Mouse (Mus musculus) lung, postnatal 25 days (tissue): Measurements from ENCODE around the gene Pik3r1.
A peak's percentile ranks its signal among the peaks of the same experiment; 100 is the strongest.

Experiments used
- DNase-seq: peaks from one replicate; pipeline ENCODE4 v3.0.0; 2022; ENCODE audit warnings: low spot score

The Pik3r1 gene

DNA sequence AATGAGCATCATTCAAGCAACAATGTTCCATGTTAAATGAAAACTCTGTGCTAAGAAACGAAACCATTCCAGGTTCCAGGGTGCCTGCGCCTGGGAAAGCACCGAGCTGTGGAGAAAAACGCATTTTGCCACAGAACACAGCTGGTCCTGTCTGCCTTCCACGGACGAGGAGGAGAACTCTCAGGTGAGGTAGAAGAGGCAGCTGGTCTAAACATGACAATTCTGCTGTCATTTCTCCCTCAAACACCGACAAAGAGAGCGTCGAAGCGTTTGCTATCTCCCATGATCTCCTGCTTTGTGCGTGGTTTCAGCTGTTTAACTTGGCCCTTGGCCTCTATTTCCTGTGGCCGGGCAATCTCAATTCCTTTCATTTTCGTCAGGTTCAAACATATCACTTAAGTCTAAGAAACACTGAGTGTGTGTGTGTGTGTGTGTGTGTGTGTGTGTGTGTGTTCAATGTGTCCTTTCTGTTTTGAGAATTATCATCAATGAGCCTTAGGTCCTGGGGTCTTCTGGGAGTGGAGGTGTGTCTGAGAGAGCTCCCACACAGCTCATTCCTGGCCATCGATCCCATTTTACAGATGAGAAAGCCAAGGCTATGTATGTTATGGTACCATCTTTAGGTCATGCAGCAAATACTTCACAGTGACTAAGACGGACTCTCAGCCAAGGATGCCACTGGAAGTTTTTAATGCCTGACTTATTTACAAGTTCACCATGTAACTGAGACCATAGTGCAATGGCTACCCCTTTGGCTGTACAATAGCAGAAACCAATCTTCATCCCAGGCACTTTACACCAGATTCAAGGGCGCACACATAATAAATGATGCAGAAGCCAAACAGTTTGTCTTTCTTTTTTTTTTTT, 31.3 kb downstream of the Pik3r1 start:
- DNase-seq = no peak

DNA sequence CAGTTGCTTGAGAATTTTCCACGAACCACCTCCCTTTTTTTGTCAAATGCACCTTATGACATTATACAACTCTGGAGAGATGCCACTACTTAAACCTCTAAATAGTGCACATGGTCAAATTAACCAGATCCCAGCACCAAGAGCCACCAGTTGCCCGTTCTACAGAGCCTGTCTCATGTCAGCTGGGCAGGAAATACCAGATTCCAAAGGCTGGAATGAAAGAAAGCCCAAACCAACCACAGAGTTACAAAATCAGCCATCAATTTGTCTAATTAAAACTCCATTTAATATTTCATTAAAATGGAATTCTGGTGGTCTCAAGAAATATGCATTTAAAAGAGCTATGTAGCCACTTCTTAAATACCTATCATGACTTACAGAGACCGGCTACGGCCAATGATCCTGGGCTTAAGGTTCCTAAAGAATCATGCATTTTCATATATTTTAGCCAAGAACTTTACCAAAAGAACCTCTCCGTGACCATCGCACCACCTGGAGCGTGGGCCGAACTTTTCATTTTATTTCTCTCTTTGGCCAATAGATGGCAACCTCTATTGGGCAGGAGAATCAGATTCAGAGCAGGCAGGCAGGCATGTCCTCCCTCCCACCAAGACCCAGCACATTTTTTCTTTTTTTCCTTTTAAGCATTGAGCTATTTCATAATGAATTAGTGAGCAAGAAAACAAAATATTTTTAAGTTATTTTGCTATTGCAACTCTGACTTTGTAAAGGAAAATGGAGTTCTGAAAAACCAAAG, 32.5 kb downstream of the Pik3r1 start:
- DNase-seq = peak; percentile 62

- no peak for DNase-seq
Measured at GRCm38 (mm10) chr13:101734227-101734626, 33.8 kb downstream of the Pik3r1 start.

DNA sequence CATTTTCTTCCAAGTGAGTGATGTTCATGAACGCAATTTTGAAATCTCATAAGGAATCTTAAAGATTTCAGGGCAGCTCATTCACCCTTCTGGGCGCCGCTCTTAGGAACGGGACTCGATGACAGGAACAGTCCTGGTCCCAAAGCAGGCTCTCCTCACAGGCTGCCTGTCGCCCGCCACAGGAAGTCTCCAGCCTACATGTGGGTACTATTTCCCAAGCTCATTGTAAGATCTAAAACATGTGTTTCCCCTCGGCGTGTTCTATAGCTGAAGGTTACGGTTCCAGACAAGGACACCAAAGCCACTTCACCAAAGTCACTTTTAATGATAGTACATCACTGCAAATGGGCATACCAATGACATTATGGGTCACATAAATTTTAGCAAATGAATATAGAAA, 35.3 kb downstream of the Pik3r1 start:
- DNase-seq = no peak

- DNase-seq = no peak
Measured at GRCm38 (mm10) chr13:101731777-101732176, 36.2 kb downstream of the Pik3r1 start.

DNA sequence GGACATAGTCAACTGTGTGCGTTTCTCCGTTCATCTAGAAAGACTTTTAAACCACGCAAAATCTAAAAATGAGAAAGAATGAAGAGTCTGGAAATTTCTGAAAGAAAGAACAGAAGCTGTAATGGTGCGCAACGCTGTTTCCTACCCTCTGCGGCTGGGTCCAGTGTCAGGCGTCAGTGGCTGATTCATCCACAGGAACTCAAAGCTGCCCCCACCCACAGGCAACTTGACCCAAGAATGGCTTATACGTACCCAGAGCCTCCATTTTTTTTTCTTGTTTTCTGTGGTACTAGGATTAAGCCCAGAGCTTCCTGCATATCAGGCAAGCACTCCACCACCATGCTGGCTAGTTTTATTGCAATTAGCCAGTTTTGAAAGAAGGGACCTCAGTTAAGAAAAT, 37.7 kb downstream of the Pik3r1 start:
- no peak for DNase-seq

DNA sequence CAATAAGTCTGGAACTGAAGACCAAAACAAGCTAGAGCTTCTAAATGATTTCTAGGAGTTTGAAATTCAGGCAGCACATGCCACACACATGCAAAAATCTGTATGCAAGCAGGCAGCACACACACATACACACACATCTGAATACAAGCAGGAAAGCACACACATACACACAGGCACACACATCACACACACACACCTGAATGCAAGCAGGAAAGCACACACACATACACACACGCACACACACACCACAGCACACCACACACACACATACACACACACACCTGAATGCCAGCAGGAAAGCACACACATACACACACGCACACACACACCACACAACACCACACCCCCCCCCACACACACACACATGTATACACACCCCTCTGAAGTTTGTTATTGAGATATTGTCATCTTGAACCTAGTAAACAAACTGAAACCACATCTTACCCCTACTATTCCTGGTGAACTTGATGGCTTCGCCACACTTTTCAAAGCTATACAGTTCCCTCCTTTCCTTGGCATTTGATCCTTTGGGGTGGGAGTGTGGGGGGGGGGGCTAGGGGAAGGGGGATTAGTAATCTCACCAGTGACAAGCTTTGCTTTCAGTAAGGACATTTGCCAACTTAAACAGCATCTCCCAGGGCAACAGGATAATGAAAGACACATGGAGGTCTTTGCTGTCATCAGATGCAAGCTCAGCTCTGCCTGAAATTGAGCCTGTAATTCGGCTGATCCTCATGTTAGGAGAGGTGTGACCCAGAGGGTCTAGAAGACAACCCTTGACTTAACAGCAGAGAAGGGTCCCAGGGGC, 38.6 kb downstream of the Pik3r1 start:
- DNase-seq = no peak

GRCm38 (mm10) chr13:101728816-101729215, 39.2 kb downstream of the Pik3r1 start:
- DNase-seq = no peak

DNA sequence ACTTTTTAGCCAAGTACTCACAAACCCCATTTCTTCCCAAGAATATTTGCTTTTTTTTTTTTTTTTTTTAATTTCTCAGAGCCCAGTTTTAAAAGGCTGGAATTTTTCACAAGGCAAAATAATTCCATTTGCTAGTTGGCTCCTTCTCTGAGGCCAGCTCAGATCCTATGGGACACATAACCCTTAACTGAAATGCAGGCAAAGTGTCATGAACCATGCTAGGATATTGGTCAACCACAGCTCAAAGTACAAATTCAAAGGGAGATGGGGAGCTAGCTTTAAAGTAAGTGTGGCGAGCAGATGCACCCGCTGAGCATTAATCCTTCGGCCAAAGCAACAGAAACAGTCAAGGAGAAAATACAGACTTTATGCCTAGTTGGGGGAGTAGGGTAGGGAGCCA, 39.7 kb downstream of the Pik3r1 start:
- no peak for DNase-seq

GRCm38 (mm10) chr13:101727837-101728236, 40.2 kb downstream of the Pik3r1 start:
- no peak for DNase-seq

DNA sequence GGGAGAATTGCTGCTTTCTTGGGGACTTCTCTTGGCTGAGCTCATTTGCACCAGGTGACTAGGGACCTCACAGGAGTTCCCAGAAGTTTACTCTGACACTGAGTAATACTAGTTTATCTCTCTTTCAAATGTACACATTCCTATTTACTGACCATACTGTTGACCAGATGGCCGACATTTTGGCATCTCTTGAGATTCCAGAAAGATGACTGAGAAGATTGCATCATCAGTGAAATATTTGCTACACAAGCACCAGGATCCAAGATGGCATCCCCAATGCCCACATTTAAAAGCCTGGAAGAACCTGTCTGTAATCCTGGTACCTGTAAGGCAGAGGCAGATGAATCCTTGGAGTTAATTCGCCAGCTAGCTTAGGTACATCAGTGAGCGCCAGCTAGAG, 41.1 kb downstream of the Pik3r1 start:
- no peak for DNase-seq

DNA sequence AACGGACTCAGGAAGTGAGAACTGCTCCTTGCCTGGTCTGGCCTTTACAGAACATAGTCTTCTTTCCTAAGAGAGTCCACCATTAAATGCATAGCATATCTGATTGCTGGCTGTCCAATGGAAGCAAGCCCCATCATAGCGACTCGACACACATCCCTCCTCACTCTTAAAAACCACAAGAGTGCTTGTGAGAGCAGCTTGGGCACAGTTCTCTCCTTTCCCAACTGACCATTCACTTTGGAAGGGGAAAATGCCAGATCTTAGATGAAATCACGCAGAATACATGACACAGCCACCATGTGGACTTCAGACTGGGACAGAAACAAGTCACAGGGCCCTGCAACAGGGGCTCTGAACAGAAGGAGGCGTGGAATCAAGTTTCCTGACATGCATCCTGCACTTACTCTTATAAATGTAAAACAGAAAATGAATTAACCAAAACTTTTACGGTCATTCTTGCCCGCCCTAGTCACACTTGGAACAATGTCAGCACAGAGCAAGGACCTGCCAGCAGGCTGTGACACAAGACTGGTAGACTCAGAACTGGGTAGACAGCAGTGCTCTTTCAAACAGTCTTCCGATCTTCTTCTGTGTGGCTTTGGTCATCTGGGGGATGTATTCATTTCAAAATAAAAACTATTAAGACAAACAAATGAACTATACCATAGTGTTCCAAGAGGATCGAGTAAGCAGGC, 46.0 kb downstream of the Pik3r1 start:
- DNase-seq = no peak

GRCm38 (mm10) chr13:101721154-101721553, 46.9 kb downstream of the Pik3r1 start:
- no peak for DNase-seq

DNA sequence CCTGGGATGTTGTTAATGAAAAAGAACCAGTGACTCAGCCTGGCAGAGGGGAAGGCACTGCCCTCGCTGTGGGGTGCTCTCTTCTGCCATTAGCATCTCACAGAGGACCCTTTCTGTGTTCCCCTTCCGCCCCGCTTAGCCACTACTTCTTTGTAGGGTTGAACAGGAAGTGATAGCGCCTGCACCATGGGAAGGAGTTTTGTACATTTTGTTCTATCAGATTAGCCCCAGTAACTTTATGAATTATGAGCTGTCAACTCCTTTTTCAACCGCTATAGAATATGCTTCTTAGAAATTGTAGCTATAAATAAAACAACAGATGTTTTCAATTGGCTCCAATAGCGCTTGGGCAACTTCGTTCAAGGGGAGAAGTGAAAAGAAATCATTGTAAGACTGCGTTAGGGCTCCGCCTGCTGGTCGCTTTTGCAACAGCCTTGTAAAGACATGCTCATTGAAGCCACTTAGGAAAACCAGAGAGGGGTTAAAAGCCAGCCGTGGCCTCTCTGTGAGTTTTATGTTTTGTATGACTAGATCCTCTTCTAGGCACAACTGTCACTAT, 48.6 kb downstream of the Pik3r1 start:
- DNase-seq = peak; percentile 77

DNA sequence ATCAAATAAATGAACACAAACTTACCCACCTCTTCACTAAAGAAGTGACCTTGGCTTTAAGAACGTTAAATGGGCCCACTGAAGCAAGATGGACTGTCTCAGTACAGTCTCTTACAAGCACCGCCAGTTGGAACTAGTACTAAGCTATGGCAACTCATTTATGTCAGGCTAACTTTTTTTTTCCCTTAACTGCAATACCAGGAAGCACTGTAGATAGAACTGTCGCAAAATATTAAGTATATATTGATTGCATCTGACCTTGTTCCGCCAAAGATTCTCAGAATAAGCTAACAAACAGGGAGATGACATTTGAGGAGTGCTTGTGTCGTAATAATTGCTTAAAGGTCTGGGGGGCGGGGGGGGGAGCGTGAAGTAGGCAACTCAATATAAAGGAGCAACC, 49.3 kb downstream of the Pik3r1 start:
- no peak for DNase-seq

DNA sequence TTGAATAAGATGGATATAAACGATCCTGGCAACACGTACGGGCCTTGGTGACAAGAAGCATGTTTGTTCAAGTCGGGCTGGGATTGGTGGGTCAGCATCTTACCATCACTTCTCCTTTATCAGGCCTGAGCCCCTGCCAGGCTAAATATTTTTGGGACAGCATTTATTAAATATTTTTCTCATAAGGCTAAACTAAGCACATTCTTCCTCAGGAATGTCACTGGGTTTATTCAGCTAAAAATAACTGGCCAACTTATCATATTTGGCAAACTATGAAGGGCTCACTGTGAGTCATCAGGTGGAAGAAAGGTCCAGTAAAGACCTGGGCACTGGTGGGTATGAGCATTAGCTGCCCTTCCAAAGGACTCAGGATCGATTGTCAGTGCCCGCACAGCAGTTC, 50.2 kb downstream of the Pik3r1 start:
- DNase-seq = no peak

- DNase-seq = no peak
Measured at GRCm38 (mm10) chr13:101713429-101714088, 54.5 kb downstream of the Pik3r1 start.

DNA sequence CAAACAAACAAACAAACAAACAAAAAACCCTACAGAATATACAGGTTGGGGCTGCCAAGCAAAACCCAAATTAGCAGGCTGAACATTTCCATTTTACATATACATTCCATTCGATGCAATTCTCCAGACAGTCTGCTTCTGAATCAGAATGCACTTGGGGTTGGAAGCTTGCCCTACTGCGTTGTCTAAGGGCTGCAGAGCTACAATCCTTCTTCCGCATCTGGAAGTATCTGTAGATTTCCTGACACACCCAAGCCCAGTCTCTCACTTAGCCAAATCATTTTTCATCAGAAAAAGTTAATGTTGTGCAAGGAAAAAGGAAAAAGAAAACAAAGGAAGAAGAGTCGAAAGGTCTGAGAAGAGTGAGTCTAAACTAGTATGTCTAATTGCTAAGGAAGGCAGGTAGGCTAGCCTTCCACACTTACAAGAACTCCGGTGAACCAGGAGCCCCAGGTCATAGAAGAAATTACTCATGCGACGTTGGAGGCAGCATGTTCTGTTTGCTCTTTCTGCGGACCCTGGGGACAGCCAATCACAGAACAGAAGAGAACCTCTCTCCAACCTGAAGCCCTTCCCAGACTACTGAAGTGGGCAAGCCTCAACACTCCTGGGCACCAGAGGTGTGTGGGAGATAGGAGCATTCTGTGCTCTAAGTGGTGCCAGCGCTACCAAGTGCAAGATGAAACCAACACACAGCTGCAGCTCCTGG, 55.1 kb downstream of the Pik3r1 start:
- no peak for DNase-seq

GRCm38 (mm10) chr13:101712099-101712498, 55.9 kb downstream of the Pik3r1 start:
- no peak for DNase-seq

GRCm38 (mm10) chr13:101711301-101711700, 56.7 kb downstream of the Pik3r1 start:
- no peak for DNase-seq
